Mouse (Mus musculus): ENCODE data around the gene Foxn1. TPM values are rescaled to one million over a fixed set of nuclear protein-coding genes. Genes with fewer than 3 reads are reported as not detected.

Gene Foxn1
- polyA plus RNA-seq, 1 experiment from 2014 or later = not detected

- Histone ChIP-seq H3K36me3 (ENCODE audit: poor library complexity, severe bottlenecking) (no peaks in the 10 kb centered on the region), H3K4me1 (no peaks in the 10 kb centered on the region), H3K27me3 (0 out of 2 replicates have a peak, but pooled peaks cover 2% of the 10 kb centered on the region), H3K27ac (no peak overlapping the region), H3K4me3 (no peak overlapping the region), H3K4me2 (no peak overlapping the region), H3K9me3 (replicated peaks) (no peaks in the 10 kb centered on the region), H3K9ac (no peak overlapping the region)
- 86% methylated on average over 12 of the region's 12 CpGs for WGBS
- no peak for ATAC-seq
Observed at GRCm38 (mm10) chr11:78420263-78420889, 34.0 kb upstream of the Foxn1 start.

GRCm38 (mm10) chr11:78416854-78417253 lies 30.5 kb upstream of the Foxn1 start:
- no peak for ATAC-seq
- no peak overlapping the region for H3K27ac ChIP-seq
- 88% methylated on average over 6 of the region's 6 CpGs for WGBS

GRCm38 (mm10) chr11:78412861-78413260 lies 26.5 kb upstream of the Foxn1 start:
- Histone ChIP-seq H3K4me1 (no peaks in the 10 kb centered on the region), H3K27ac (no peak overlapping the region), H3K4me3 (no peak overlapping the region), H3K9ac (no peak overlapping the region), H3K36me3 (ENCODE audit: poor library complexity, severe bottlenecking) (no peaks in the 10 kb centered on the region), H3K4me2 (no peak overlapping the region), H3K9me3 (replicated peaks) (no peaks in the 10 kb centered on the region), H3K27me3 (peaks cover 4% of the 10 kb centered on the region; the same call in 1 of the 2 replicates)
- no peak for ATAC-seq
- WGBS = 78% methylated on average over 6 of the region's 6 CpGs

More at GRCm38 (mm10) chr11:78416854-78417253, 30.5 kb upstream of the Foxn1 start:
- Histone ChIP-seq H3K9me3 (replicated peaks) (no peaks in the 10 kb centered on the region), H3K27me3 (peaks cover 4% of the 10 kb centered on the region; the same call in 1 of the 2 replicates), H3K36me3 (ENCODE audit: poor library complexity, severe bottlenecking) (no peaks in the 10 kb centered on the region), H3K4me1 (no peaks in the 10 kb centered on the region), H3K4me3 (no peak overlapping the region), H3K9ac (no peak overlapping the region), H3K4me2 (no peak overlapping the region)

GRCm38 (mm10) chr11:78412324-78412850 lies 26.0 kb upstream of the Foxn1 start:
- Histone ChIP-seq H3K27me3 (peaks cover 4% of the 10 kb centered on the region; the same call in 1 of the 2 replicates), H3K9ac (no peak overlapping the region), H3K36me3 (ENCODE audit: poor library complexity, severe bottlenecking) (no peaks in the 10 kb centered on the region), H3K4me2 (no peak overlapping the region), H3K4me3 (no peak overlapping the region), H3K9me3 (replicated peaks) (no peaks in the 10 kb centered on the region), H3K4me1 (no peaks in the 10 kb centered on the region), H3K27ac (no peak overlapping the region)
- no peak for ATAC-seq
- 77% methylated on average over 6 of the region's 6 CpGs for WGBS

- Histone ChIP-seq H3K4me3 (no peak overlapping the region), H3K4me2 (no peak overlapping the region), H3K27ac (no peak overlapping the region), H3K9ac (no peak overlapping the region), H3K27me3 (peaks cover 4% of the 10 kb centered on the region; the same call in 1 of the 2 replicates), H3K4me1 (no peaks in the 10 kb centered on the region), H3K9me3 (replicated peaks) (no peaks in the 10 kb centered on the region), H3K36me3 (ENCODE audit: poor library complexity, severe bottlenecking) (no peaks in the 10 kb centered on the region)
- no peak for ATAC-seq
- WGBS = 87% methylated on average over 11 of the region's 11 CpGs
Observed at GRCm38 (mm10) chr11:78411606-78412323, 25.4 kb upstream of the Foxn1 start.

- ATAC-seq = no peak
- 82% methylated on average over 9 of the region's 9 CpGs for WGBS
- H3K27ac ChIP-seq = no peak overlapping the region
- H3K4me3 ChIP-seq = no peak overlapping the region
- H3K27me3 ChIP-seq = peaks cover 3% of the 10 kb centered on the region; the same call in 1 of the 2 replicates
- no peaks in the 10 kb centered on the region for H3K4me1 ChIP-seq
- no peak overlapping the region for H3K4me2 ChIP-seq
- no peaks in the 10 kb centered on the region for H3K9me3 ChIP-seq (replicated peaks)
- no peaks in the 10 kb centered on the region for H3K36me3 ChIP-seq (ENCODE audit: poor library complexity, severe bottlenecking)
- no peak overlapping the region for H3K9ac ChIP-seq
Observed at GRCm38 (mm10) chr11:78408256-78409240, 22.2 kb upstream of the Foxn1 start.

GRCm38 (mm10) chr11:78402062-78402461 lies 15.7 kb upstream of the Foxn1 start:
- Histone ChIP-seq H3K27ac (no peak overlapping the region), H3K9me3 (replicated peaks) (no peaks in the 10 kb centered on the region), H3K4me2 (no peak overlapping the region), H3K9ac (no peak overlapping the region), H3K27me3 (no peaks in the 10 kb centered on the region; the same call in 1 of the 2 replicates), H3K4me3 (no peak overlapping the region), H3K36me3 (ENCODE audit: poor library complexity, severe bottlenecking) (no peaks in the 10 kb centered on the region), H3K4me1 (peaks cover 4% of the 10 kb centered on the region)
- ATAC-seq = no peak
- 78% methylated on average over 6 of the region's 6 CpGs for WGBS

- 80% methylated on average over 3 of the region's 3 CpGs for WGBS
- no peak overlapping the region for H3K4me3 ChIP-seq
- no peaks in the 10 kb centered on the region; the same call in 1 of the 2 replicates for H3K27me3 ChIP-seq
- H3K4me1 ChIP-seq = peaks cover 6% of the 10 kb centered on the region
- no peaks in the 10 kb centered on the region for H3K9me3 ChIP-seq (replicated peaks)
- no peak for ATAC-seq
- H3K9ac ChIP-seq = no peak overlapping the region
- no peak overlapping the region for H3K27ac ChIP-seq
- H3K4me2 ChIP-seq = no peak overlapping the region
- no peaks in the 10 kb centered on the region for H3K36me3 ChIP-seq (ENCODE audit: poor library complexity, severe bottlenecking)
Observed at GRCm38 (mm10) chr11:78401469-78401868, 15.1 kb upstream of the Foxn1 start.

GRCm38 (mm10) chr11:78400936-78401335 lies 14.6 kb upstream of the Foxn1 start:
- H3K4me2 ChIP-seq = no peak overlapping the region
- no peak overlapping the region for H3K4me3 ChIP-seq
- no peaks in the 10 kb centered on the region for H3K9me3 ChIP-seq (replicated peaks)
- no peaks in the 10 kb centered on the region; the same call in 1 of the 2 replicates for H3K27me3 ChIP-seq
- peaks cover 6% of the 10 kb centered on the region for H3K4me1 ChIP-seq
- 59% methylated on average over 3 of the region's 3 CpGs for WGBS
- H3K27ac ChIP-seq = no peak overlapping the region
- no peak for ATAC-seq
- H3K36me3 ChIP-seq (ENCODE audit: poor library complexity, severe bottlenecking) = no peaks in the 10 kb centered on the region
- H3K9ac ChIP-seq = no peak overlapping the region

GRCm38 (mm10) chr11:78399680-78400079 lies 13.3 kb upstream of the Foxn1 start:
- ATAC-seq = no peak
- Histone ChIP-seq H3K27me3 (no peaks in the 10 kb centered on the region; the same call in 1 of the 2 replicates), H3K4me2 (no peak overlapping the region), H3K9me3 (replicated peaks) (no peaks in the 10 kb centered on the region), H3K4me1 (peaks cover 6% of the 10 kb centered on the region), H3K4me3 (no peak overlapping the region), H3K36me3 (ENCODE audit: poor library complexity, severe bottlenecking) (no peaks in the 10 kb centered on the region), H3K9ac (no peak overlapping the region), H3K27ac (no peak overlapping the region)
- WGBS = 17% methylated on average over 8 of the region's 8 CpGs

GRCm38 (mm10) chr11:78398212-78398611 lies 11.9 kb upstream of the Foxn1 start:
- ATAC-seq = no peak
- H3K4me2 ChIP-seq = no peak overlapping the region
- no peak overlapping the region for H3K4me3 ChIP-seq
- WGBS = 70% methylated on average over 6 of the region's 6 CpGs
- H3K27ac ChIP-seq = no peak overlapping the region
- H3K27me3 ChIP-seq = no peaks in the 10 kb centered on the region; the same call in 1 of the 2 replicates
- peaks cover 6% of the 10 kb centered on the region for H3K4me1 ChIP-seq
- no peaks in the 10 kb centered on the region for H3K9me3 ChIP-seq (replicated peaks)
- no peaks in the 10 kb centered on the region for H3K36me3 ChIP-seq (ENCODE audit: poor library complexity, severe bottlenecking)
- H3K9ac ChIP-seq = no peak overlapping the region
